Mouse (Mus musculus) yolk sac, embryonic 10.5 days (tissue): ENCODE results near the gene Cblb.

Experiments
- DNase-seq: peaks from one replicate; pipeline ENCODE4 v3.0.0-alpha.2; 2017; ENCODE audit warnings: low spot score

Gene Cblb

DNA sequence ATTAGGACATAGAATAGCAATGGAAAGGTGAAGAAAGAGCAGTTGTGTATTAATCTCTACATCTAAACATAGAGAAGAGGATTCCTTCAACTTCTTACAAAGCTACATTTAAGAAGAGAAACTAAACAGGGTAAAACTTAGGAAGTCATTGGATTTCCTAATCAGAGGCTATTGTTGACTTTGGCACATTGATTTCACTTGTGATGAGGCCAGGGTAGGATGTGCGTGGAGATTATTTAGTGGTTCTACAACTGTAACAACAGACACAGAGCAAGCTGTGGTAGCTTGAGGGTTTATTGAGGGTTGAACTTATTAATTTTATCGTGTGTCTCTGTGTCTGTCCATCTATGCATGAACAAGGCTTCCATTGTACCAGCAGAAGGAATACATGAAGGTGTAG lies 7.8 kb downstream of the Cblb start:
- no peak for DNase-seq

- no peak for DNase-seq
Observed at GRCm38 (mm10) chr16:52040937-52041336, 9.9 kb downstream of the Cblb start.

DNA sequence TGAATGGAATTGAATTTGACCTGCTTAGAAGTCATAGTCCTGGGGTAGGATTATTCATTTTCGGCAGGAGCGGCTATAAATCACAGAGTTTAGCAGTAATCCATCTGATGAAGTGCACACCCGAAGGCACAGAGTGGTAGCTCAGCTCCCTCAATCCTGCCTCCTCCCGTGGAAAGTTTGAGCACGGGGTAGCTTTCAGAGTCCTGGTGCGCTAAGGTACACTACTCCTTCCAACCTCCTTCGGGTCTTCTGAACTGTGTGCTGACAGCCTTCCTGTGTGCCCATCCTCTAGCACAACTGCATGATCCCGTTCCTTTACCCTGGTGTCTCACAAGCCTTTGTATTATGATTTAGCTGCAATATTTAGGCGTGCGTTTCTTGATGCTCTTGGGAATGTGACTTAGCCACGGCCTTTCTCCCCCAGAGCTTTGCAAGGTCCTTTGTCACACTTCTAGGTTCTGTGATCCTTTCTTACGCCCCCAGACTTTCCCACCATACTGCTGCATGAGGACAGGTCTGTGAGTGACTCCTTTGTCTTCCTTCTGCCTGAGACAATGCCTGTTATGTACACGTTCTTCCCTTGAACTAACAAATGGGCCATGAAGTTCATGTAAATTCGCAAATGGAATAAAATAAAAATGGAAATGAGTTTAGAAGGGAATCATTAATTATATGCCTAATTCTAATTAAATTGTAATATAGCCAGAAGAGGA lies 11.8 kb downstream of the Cblb start:
- DNase-seq, result no peak

- DNase-seq, result no peak
Observed at GRCm38 (mm10) chr16:52043380-52044117, 12.5 kb downstream of the Cblb start.

- DNase-seq, result no peak
Observed at GRCm38 (mm10) chr16:52044518-52044917, 13.5 kb downstream of the Cblb start.

GRCm38 (mm10) chr16:52044985-52045384 lies 14.0 kb downstream of the Cblb start:
- DNase-seq, result no peak

DNA sequence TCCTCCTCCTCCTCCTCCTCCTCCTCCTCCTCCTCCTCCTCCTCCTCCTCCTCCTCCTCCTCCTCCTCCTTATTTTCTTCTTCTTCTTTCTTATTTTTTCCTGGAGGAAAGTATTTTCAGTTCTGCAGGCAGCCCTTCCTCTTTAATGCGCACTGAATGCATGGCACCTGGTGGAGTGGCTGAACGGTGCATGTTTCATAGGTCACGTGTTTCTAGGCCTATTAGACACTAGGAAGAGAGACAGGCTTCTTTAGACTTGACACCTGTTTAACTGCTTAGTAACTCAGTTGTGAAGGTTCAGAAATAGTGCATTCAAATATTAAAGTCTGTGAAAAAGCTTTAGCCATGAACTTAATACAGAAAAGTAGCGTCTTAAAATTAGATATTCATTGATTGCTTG lies 15.4 kb downstream of the Cblb start:
- DNase-seq, result no peak

DNA sequence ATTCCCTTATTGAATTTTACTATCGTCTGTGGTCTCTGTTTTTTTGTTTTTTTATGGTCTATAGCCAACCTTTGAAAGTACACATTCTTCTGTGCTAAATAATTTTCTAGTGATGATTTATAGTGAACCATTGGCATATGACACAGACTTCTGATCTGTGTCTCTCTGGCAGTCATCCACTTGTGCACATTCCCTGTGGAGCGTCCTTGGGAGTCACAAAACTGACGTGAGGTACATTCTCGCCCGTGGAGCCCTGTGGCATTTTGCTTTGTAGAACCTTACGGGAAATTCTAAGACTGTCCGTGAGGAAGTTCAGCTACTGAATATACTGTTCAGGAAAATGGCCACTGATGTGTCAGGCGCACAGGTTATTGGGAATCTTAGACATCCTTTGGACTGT lies 20.1 kb downstream of the Cblb start:
- no peak for DNase-seq

GRCm38 (mm10) chr16:52052734-52053133 lies 21.7 kb downstream of the Cblb start:
- no peak for DNase-seq

DNA sequence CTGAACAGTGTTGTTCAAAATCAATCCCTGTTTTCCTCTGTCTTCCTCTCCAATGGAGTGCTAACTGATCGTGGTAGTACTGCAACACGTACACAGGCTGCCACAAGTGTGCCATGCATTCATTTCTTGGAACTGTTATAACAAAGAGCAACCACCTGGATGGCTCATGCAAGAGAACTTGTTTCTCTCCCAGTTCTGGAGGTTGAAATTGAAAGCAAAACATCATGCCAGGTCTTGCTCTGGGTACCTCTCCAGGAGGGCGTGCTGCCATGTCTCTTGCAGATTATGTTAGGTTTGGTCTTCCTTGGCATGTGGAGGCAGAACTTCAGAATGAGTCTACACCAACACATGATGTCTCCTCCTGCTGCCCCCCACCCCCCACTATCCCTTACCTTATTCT lies 24.2 kb downstream of the Cblb start:
- no peak for DNase-seq

DNA sequence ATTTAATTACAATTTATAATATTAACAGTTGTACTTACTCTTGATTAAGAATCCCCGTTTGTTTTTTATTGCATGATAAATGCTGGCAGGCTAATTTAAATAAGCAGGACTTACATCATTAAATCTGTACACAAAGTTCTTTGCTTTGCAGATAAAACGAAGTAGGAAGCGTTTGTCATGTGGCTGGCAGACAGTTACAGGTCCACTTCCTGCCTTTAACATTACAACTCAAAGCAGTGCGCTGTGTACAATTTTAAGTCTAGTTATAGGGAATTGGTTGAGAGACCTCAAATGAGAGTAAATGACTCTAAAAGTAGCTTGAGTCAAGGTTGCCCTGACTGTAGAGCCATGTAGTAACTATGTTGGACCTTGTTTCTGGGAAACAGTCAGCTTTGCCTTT lies 25.1 kb downstream of the Cblb start:
- no peak for DNase-seq

DNA sequence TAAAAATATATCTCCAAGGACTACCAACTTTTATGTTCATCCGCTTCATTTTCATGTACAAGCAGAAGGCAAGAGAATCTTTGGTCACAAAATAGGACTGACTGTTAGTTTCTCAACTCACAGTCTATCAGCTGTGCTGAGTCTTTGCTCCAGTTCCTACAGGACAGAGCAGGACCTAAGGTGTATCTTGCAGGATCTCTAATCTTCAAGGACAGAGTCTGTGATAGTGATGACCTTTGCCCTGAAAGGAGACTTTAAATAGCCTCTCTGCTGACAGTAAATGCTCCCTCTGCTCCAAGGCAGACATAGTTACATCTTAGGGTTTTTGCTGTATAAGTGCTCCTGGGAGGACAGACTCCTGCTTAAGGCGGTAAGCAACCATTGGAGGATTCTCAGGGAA lies 26.3 kb downstream of the Cblb start:
- DNase-seq, result peak; percentile 49

- no peak for DNase-seq
Observed at GRCm38 (mm10) chr16:52059535-52059934, 28.5 kb downstream of the Cblb start.

DNA sequence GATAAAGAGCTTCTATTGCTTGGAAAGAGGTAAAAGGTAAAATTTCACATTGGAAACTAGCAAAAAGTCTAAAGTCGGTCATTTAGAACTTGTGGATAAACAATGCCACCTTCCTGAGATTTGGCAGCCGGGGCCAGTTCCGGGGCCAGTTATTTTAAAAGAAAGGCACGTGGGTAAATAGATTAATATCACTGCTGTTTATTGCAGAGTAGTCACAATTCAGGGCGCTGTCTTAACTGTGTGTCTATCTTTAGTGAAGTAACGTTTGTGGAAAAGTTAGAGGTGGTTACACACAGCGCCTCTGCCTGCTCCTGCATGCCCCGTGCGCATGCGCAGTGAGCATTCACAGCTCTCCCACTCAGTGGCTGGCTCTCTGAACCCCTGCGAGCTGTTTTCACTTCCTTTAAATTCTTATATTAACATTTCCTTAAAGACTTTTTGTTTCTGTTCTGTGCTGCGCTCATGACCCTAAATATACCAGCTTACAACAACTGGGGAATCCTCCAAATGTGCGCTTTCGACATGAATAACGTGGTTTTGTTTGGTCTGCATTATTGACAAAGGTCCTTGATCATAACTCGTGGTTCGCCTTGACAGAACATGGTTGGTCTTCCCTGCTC lies 29.2 kb downstream of the Cblb start:
- no peak for DNase-seq

- DNase-seq, result no peak
Observed at GRCm38 (mm10) chr16:52061015-52061481, 30.0 kb downstream of the Cblb start.

DNA sequence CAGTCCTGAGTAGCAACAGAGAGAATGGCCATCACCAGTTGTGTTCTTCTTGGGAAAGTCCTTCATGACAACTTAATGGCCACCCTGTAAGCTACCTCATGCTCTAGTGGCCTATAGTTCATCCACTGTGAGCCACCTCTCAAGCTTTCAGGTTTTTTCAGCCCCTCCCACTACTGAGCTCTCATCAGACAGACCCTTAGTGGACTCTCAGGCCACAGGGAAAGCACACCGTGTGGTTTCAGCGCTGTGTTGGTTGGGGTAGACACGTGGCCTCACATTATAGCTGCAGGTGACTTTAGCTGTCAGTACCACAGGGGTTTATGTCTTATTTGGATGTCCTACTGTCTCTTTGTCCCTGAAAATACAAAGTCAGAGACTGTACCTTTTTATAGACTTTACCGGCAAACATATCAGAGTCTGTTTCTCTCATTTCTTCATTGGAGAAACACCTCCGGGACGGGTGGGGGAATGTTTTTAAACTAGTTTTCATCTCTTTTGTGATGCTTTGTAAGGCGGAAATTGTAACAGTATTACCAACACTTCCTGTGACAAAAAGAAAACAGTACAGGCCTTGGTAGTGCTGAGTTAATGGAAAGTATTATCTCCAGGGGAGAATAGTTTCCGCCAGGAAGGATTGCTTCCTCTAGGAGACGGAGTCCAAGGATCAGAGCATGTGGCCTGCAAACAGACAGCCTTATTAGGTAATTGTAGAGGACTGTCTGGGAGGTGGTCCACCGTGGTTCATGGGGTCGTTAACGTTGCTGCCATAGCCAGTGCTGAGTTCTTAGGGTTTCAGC lies 33.5 kb downstream of the Cblb start:
- peak; percentile 60 for DNase-seq

DNA sequence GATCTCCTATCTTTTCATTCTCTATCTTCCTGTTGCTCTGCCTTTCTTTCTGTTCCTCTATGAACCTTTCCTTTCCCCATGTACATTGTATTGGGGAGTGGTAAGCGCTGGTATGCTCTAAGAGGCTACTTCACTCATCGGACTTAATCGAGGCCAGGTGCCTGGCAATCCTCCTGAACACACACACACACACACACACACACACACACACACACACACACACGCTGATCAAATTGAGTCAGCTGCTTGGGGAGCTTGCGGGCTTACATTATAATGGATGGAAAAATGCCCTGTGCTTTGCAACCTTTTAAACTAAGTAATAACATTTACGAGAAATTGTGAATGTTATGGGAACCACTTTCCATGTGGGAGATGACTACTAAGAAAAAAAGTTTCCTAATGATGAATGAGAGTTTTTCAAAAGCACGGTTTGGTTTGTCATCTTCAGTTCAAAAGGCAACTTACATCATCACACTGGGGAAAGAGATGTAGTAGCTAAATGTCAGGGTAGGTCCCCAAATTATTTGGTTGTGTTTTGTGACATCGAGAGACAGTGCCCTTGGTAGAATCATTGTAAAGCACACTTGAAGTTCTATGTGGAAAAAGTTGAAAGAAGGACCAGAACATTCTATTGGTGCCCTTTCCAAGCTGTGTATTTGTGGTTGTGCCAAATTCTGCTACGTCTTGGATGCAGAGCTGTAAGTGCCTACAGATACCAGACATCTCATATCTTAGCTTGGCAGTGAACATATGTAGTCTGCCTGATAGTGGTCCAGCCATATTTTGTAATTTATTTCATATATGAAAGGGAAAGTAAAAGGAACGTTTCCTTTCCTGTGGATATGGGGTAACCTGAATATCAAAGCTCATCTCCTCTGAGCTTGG lies 36.8 kb downstream of the Cblb start:
- no peak for DNase-seq

- DNase-seq, result no peak
Observed at GRCm38 (mm10) chr16:52068517-52068874, 37.5 kb downstream of the Cblb start.

DNA sequence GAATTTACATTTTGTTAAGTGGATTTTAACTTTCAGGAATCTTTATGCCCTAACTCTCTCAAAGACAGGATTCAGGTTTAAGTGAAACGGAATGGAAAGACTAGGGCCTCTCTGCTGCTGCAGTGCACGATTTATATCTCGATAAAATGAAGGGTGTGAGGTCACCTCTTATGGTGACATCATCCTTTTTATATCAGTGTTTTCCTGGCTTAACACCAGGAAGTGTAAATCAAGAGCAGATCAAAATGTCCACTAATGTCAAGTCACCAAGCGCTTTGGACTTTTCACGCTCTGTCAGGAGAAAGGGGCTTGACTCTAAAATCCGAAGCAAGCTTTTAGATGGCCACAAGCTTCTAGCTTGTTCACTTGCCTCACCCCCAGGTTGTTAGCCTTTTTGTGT lies 38.6 kb downstream of the Cblb start:
- no peak for DNase-seq

- DNase-seq, result no peak
Observed at GRCm38 (mm10) chr16:52070128-52070527, 39.1 kb downstream of the Cblb start.

DNA sequence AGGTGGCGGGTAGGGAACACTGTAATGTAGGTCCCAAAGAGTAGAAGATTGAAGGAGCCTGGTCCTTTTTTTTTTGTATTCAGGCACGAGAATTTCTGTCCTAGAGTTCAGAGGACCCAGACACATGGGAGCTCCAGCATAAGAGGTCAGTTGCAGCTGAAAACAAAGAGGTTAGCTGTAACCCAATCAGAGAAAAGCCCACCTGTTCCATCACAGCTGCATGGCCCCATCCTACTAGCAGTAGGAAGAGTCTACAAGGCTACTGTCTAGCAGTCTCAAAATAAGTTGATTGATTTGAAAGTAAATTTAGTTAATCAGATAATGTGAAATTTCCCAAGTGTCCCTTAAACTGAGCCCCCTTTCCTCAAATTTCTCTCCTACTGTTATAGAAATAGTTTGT lies 40.3 kb downstream of the Cblb start:
- DNase-seq, result no peak
